Mouse (Mus musculus) limb, embryonic 11.5 days (tissue): ENCODE measurements around the gene Abhd4. TPM values are rescaled to one million over a fixed set of nuclear protein-coding genes. Genes with fewer than 3 reads are reported as not detected.
A peak's percentile ranks its signal among the peaks of the same experiment; 100 is the strongest.
"Not testable (repeated sequence)": the region's sequence is repeated elsewhere in the genome, so short reads cannot be mapped to it uniquely, and the experiment has no call there.

Source experiments
- ATAC-seq: fragments of 200-750 bp; cut with Nextera tagmentation; 2 replicates; pipeline ENCODE4 v1.8.0; 2017; ENCODE audit warnings: low read depth; ENCODE audit not compliant: insufficient number of reproducible peaks, low FRiP score, low TSS enrichment
- DNase-seq: peaks from one replicate; pipeline ENCODE4 v3.0.0-alpha.2; 2015; ENCODE audit warnings: low spot score
- H3K27ac ChIP-seq: fragments of 300-500 bp; sonication (generic); replicated peaks from 2 replicates; pipeline ENCODE4 v1.5.1; 2014; ENCODE audit warnings: low read depth, mild to moderate bottlenecking, low read length
- H3K27me3 ChIP-seq: fragments of 300-500 bp; sonication (generic); 2 replicates; pipeline ENCODE4 v1.6.1; 2014; ENCODE audit warnings: mild to moderate bottlenecking, low read length, mixed read lengths; ENCODE audit not compliant: control insufficient read depth, insufficient read depth
- H3K36me3 ChIP-seq: fragments of 300-500 bp; sonication (generic); 2 replicates; pipeline ENCODE4 v1.6.1; 2014; ENCODE audit warnings: mild to moderate bottlenecking, low read length, moderate library complexity, mixed read lengths; ENCODE audit not compliant: control insufficient read depth, insufficient read depth
- H3K4me1 ChIP-seq: fragments of 300-500 bp; sonication (generic); 2 replicates; pipeline ENCODE4 v1.6.1; 2014; ENCODE audit warnings: low read length, mixed read lengths; ENCODE audit not compliant: control insufficient read depth, insufficient read depth
- H3K4me2 ChIP-seq: fragments of 300-500 bp; sonication (generic); 2 replicates; pipeline ENCODE4 v1.6.1; 2014; ENCODE audit warnings: low read depth, mild to moderate bottlenecking, moderate library complexity; ENCODE audit not compliant: severe bottlenecking
- H3K4me3 ChIP-seq: fragments of 300-500 bp; sonication (generic); 2 replicates; pipeline ENCODE4 v1.5.1; 2014; ENCODE audit warnings: low read depth, low read length
- H3K9ac ChIP-seq: fragments of 300-500 bp; sonication (generic); 2 replicates; pipeline ENCODE4 v1.6.1; 2014; ENCODE audit warnings: mild to moderate bottlenecking, low read length
- H3K9me3 ChIP-seq: fragments of 300-500 bp; sonication (generic); 2 replicates; pipeline ENCODE4 v1.6.1; 2016; ENCODE audit warnings: low read length; ENCODE audit not compliant: control insufficient read depth
- WGBS: fragments of 180-500 bp; shearing (Covaris S2); extraction: QIAGEN DNeasy Blood & Tissue Kit; methylation state at CpG from one replicate; pipeline ENCODE4 v1.1.7; 2014; 5-methylcytosine and 5-hydroxymethylcytosine counted together
- polyA plus RNA-seq: library from polyadenylated mRNA; unstranded; fragments of >200 nt; fragmentation: Nextera tagmentation; extraction: Ambion mirVana; gene quantifications from 2 replicates; pipeline ENCODE4 v1.2.1, GENCODE M21; 2014

Abhd4 gene
- polyA plus RNA-seq, 1 experiment from 2014 or later: 38.9 TPM

DNA sequence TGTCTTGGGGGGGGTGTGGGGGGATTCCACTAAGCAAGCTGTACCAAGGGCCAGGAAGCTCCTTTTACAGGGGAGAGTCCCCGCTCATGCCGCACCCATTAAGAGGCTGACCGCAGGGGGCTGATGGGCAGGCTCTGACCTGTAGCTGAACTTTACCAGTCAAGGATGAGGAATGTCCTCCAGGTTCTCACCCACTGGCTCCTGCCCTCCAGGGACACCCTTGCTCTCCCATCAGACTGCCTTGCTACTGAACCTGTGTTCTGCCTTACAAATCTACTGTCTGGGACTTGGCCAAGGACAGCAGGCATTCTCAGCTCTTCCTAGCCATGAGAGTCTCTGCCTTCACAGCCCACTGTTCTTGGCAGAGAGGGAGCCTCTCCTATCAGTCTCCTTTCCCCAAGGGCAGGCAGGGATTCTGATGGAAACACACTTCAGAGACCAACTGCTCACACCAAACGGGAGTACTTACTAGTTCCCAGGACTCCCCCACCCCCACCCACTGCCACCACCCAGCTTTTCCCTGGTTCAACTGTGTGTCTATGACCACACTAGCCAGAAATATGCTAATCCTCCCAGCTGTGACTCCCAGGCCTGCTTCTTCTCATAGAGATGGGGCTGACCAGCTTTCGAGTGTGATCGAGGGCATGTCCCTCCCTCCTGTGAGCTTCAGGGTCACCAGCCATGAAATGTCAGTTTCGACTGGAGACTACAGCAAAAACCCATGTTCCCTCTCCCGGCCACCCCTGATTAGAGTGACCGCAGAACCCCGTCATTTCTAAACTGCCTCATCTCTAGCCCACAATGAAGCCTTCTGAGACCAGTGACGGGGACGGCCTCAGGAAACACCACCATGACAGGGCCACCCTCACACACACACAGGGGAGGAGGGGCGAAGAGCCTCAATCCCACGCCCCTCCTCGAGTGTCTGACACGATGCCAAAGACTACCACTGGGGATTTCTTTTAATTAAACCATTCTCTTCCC is 29.2 kb upstream of the Abhd4 start:
- no peak for ATAC-seq
- Histone ChIP-seq H3K4me3 (no peak overlapping the region), H3K4me2 (no peak overlapping the region), H3K4me1 (peaks cover 11% of the 10 kb centered on the region; the same call in 1 of the 2 replicates), H3K27ac (no peak overlapping the region), H3K27me3 (no peaks in the 10 kb centered on the region), H3K36me3 (no peaks in the 10 kb centered on the region), H3K9me3 (no peaks in the 10 kb centered on the region), H3K9ac (no peak overlapping the region)
- DNase-seq: no peak
- 55% methylated on average over 16 of the region's 16 CpGs for WGBS

DNA sequence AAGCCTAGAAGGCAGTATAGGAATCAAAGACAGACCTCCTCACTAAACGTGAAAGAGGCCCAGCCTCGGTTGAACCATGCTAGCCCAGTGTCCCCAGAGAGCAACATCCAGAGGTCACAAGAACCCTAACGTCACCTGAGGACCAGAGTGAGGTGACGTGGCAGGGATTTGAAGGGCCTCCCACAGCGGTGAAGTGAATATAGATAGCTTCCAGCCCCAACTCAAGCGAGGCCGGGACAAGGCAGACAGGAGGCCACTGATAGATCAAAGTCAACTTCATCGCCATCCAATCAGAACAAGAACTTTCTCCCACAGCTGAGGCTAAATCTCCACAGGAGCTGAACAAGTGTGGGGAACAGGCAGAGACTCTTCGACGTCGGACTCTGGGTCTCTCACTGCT is 28.3 kb upstream of the Abhd4 start:
- H3K9me3 ChIP-seq: no peaks in the 10 kb centered on the region
- H3K9ac ChIP-seq: no peak overlapping the region
- H3K4me1 ChIP-seq: peaks cover 11% of the 10 kb centered on the region; the same call in 1 of the 2 replicates
- 81% methylated on average over 11 of the region's 11 CpGs for WGBS
- H3K4me3 ChIP-seq: no peak overlapping the region
- H3K27ac ChIP-seq: no peak overlapping the region
- ATAC-seq (no peak), DNase-seq (no peak)
- H3K36me3 ChIP-seq: no peaks in the 10 kb centered on the region
- no peak overlapping the region for H3K4me2 ChIP-seq
- no peaks in the 10 kb centered on the region for H3K27me3 ChIP-seq

DNA sequence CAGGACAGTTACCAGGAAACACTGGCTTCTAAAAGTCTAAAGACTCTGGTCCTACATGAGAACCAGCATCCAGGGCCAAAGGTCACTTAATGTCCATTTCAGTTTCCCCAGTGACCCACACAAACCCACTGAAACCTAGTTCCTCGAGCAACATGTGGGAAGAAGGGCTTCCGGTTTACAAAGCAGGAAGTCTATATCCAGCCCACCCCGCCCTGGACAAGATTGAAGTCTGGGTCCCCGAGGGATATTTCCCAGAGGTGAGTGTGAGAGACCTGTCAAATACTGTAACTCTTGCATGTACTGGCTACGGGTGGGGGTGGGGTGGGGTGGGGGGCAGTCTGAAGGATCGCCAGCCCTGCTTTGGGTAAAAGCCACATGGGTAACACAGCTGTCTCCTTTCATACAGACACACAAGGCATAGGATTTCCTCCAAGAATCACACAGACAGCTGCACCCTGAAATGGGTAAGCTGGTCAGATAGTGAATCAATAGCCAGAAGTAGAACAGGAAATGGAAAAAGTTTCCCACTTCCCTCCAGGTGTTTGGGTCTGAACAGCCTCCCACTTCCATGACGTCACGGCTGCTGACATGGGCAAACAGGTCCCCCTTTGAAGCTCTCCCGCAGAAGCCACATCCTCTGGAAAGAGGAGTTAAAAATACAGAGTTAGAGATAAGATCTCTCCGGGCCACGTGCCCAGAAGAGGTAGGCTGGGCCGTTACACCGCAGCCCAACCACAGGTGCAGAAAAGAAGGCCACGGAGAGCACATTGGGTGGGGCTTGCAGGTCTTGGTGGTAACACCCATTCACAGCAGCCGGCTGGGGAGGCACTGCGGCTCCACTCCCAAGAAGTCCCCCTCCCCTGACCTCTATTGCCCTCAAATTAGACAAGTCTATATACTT is 26.8 kb upstream of the Abhd4 start:
- DNase-seq: no peak
- Histone ChIP-seq H3K36me3 (no peaks in the 10 kb centered on the region), H3K4me1 (peaks cover 11% of the 10 kb centered on the region; the same call in 1 of the 2 replicates), H3K9ac (no peak overlapping the region), H3K9me3 (no peaks in the 10 kb centered on the region), H3K27me3 (no peaks in the 10 kb centered on the region), H3K4me3 (no peak overlapping the region), H3K27ac (no peak overlapping the region), H3K4me2 (peak overlapping the region; percentile 12; the same call in 1 of the 2 replicates)
- WGBS: 48% methylated on average over 16 of the region's 16 CpGs
- 0 out of 2 replicates have a peak, but pooled peaks have one; percentile 2 for ATAC-seq

GRCm38 (mm10) chr14:54227911-54228451 is 26.0 kb upstream of the Abhd4 start:
- DNase-seq (peak; percentile 87), ATAC-seq (peak; percentile 64; the same call in 1 of the 2 replicates)
- peak overlapping the region; percentile 16 for H3K4me3 ChIP-seq
- H3K27ac ChIP-seq: no peak overlapping the region
- H3K27me3 ChIP-seq: no peaks in the 10 kb centered on the region
- under 1% methylated on average over 10 of the region's 10 CpGs for WGBS
- H3K4me2 ChIP-seq: peak overlapping the region; percentile 54
- no peaks in the 10 kb centered on the region for H3K36me3 ChIP-seq
- H3K9ac ChIP-seq: peak overlapping the region; percentile 40; the same call in 1 of the 2 replicates
- H3K4me1 ChIP-seq: peaks cover 14% of the 10 kb centered on the region
- H3K9me3 ChIP-seq: no peaks in the 10 kb centered on the region

GRCm38 (mm10) chr14:54228501-54228900 is 25.5 kb upstream of the Abhd4 start:
- 7% methylated on average over 7 of the region's 7 CpGs for WGBS
- peak overlapping the region; percentile 40 for H3K9ac ChIP-seq
- peak overlapping the region; percentile 54 for H3K4me2 ChIP-seq
- no peaks in the 10 kb centered on the region for H3K36me3 ChIP-seq
- no peaks in the 10 kb centered on the region for H3K27me3 ChIP-seq
- H3K9me3 ChIP-seq: no peaks in the 10 kb centered on the region
- DNase-seq: peak; percentile 32
- H3K4me3 ChIP-seq: peak overlapping the region; percentile 16
- H3K27ac ChIP-seq: no peak overlapping the region
- peaks cover 19% of the 10 kb centered on the region for H3K4me1 ChIP-seq
- ATAC-seq: 0 out of 2 replicates have a peak, but pooled peaks have one; percentile 11

- H3K27ac ChIP-seq: no peak overlapping the region
These were observed 24.9 kb upstream of the Abhd4 start for GRCm38 (mm10) chr14:54228933-54229713.

GRCm38 (mm10) chr14:54229849-54230248 is 24.1 kb upstream of the Abhd4 start:
- not testable (repeated sequence) for H3K27me3 ChIP-seq, H3K4me3 ChIP-seq, ATAC-seq, H3K36me3 ChIP-seq, H3K9me3 ChIP-seq, DNase-seq, H3K9ac ChIP-seq, H3K4me2 ChIP-seq, H3K27ac ChIP-seq
- 79% methylated on average over 3 of the region's 4 CpGs for WGBS
- peaks cover 20% of the 10 kb centered on the region for H3K4me1 ChIP-seq

More at GRCm38 (mm10) chr14:54228933-54229713, 24.9 kb upstream of the Abhd4 start:
- Histone ChIP-seq H3K4me3 (peak overlapping the region; percentile 7), H3K9ac (peak overlapping the region; percentile 8), H3K27me3 (no peaks in the 10 kb centered on the region), H3K36me3 (no peaks in the 10 kb centered on the region), H3K4me1 (peaks cover 20% of the 10 kb centered on the region), H3K4me2 (peak overlapping the region; percentile 54), H3K9me3 (no peaks in the 10 kb centered on the region)
- 5% methylated on average over 25 of the region's 25 CpGs for WGBS
- ATAC-seq (no peak), DNase-seq (peak; percentile 29)
